ENCODE assay signal across 18 mouse cellular contexts in genomic region chr19:14892390-14892758, GRCm38 (mm10).
A peak's percentile ranks its signal among the peaks of the same experiment; 100 is the strongest.
DNase-seq lines count a peak whose midpoint lies in the region; ATAC-seq lines count a peak whose summit lies in the region.
"Had no signal": no experiment of that assay in that cellular context is flagged by ENCODE, and none has a peak within 500 bp of the region (broad histone marks: within the 10 kb centered on the region; RNA-seq: fewer than 3 reads in every experiment).

No protein-coding gene starts in this region.

- 24% methylated on average over 6 of the region's 6 CpGs for WGBS in neural tube, embryonic 11.5 days

- ATAC-seq in neural tube, embryonic 11.5 days (ENCODE audit: insufficient read depth, low FRiP score, low TSS enrichment) = no peak
- no peak for ATAC-seq in cerebellum, adult (ENCODE audit: insufficient number of reproducible peaks, low FRiP score, low TSS enrichment)

- no peak overlapping the region for H3K4me2 ChIP-seq in neural tube, embryonic 11.5 days (ENCODE audit: low read depth)
- H3K4me2 ChIP-seq: liver, embryonic 11.5 days had no signal

- no peaks in the 10 kb centered on the region for H3K9me3 ChIP-seq in neural tube, embryonic 11.5 days (ENCODE audit: control insufficient read depth, low read length)
- H3K9me3 ChIP-seq: embryonic facial prominence, embryonic 12.5 days; G1E; kidney, embryonic 15.5 days had no signal

- peaks cover 10% of the 10 kb centered on the region for H3K27me3 ChIP-seq in neural tube, embryonic 11.5 days (ENCODE audit: control insufficient read depth, insufficient read depth, low read length)

- no peaks in the 10 kb centered on the region for H3K36me3 ChIP-seq in neural tube, embryonic 11.5 days (ENCODE audit: control insufficient read depth, insufficient read depth, low read length)
- H3K36me3 ChIP-seq: embryonic facial prominence, embryonic 12.5 days; G1E; kidney, embryonic 15.5 days had no signal

- no peak overlapping the region for H3K4me3 ChIP-seq in neural tube, embryonic 11.5 days (ENCODE audit: low read depth, low read length)
- H3K4me3 ChIP-seq: embryonic facial prominence, embryonic 12.5 days; kidney, embryonic 15.5 days; myocyte had no signal

- no peak overlapping the region for H3K27ac ChIP-seq in neural tube, embryonic 11.5 days (ENCODE audit: low read depth, low read length)
- H3K27ac ChIP-seq: embryonic facial prominence, embryonic 12.5 days; kidney, embryonic 15.5 days; macrophage had no signal

- peaks cover 17% of the 10 kb centered on the region for H3K4me1 ChIP-seq in neural tube, embryonic 11.5 days (ENCODE audit: control insufficient read depth, insufficient read depth, low read length)

- intact Hi-C loops in left cerebral cortex, postnatal 4 days (cut with DNase I) = no loop called here
- intact Hi-C loops in left cerebral cortex, postnatal 25 days (cut with DNase I) = no loop called here
- intact Hi-C loops in heart, postnatal 10 days (cut with DNase I) = no loop called here

- peak; percentile 11 for DNase-seq in left cerebral cortex, postnatal 4 days
- DNase-seq in left cerebral cortex, postnatal 25 days (ENCODE audit: low spot score in 2 of 2) = no peak
- peak; percentile 36 for DNase-seq in embryo, embryonic 10.5 days (ENCODE audit: low spot score)
- DNase-seq in forelimb bud, embryonic 11.5 days (ENCODE audit: low read depth, low spot score) = peak; percentile 14
- DNase-seq in neural tube, embryonic 11.5 days (ENCODE audit: low spot score) = peak; percentile 15
- DNase-seq in heart, postnatal 10 days = no peak
- no peak for DNase-seq in left cerebral cortex, adult 11 months (ENCODE audit: low spot score)
- DNase-seq: adrenal gland, adult 2 months; cerebellum, adult 9-10 months; heart, postnatal 14 days had no signal

- H3K9ac ChIP-seq in neural tube, embryonic 11.5 days (ENCODE audit: low read length) = no peak overlapping the region
- H3K9ac ChIP-seq: embryonic facial prominence, embryonic 12.5 days; kidney, embryonic 15.5 days; lung, embryonic 14.5 days had no signal

Comparison
In these comparisons a context has a peak if more than half of its experiments do, and no peak if none do; other contexts are left out.
1. DNase-seq: peak in left cerebral cortex, postnatal 4 days (single experiment), embryo, embryonic 10.5 days (single experiment), forelimb bud, embryonic 11.5 days (single experiment) and neural tube, embryonic 11.5 days (single experiment); none in left cerebral cortex, postnatal 25 days (0 of 2), heart, postnatal 10 days (0 of 2) and left cerebral cortex, adult 11 months (single experiment).